Mouse (Mus musculus) CH12.LX (cell line): ENCODE measurements around the gene Cog1. TPM values are rescaled to one million over a fixed set of nuclear protein-coding genes. Genes with fewer than 3 reads are reported as not detected.
A peak's percentile ranks its signal among the peaks of the same experiment; 100 is the strongest.

Experiments used
- DNase-seq: peaks from one replicate; pipeline ENCODE4 v3.0.0-alpha.2; 2013; ENCODE audit errors: extremely low read depth
- H3K27ac ChIP-seq: 2 replicates; pipeline ENCODE4 v1.5.1; 2012; ENCODE audit warnings: low read depth, mild to moderate bottlenecking, control low read depth, moderate library complexity; ENCODE audit not compliant: insufficient read depth
- H3K27me3 ChIP-seq: replicated peaks from 2 replicates; pipeline ENCODE3; 2012; ENCODE audit warnings: inconsistent platforms
- H3K36me3 ChIP-seq, 2 experiments: replicated peaks in 1 of 2; 2 replicates each; pipeline versions ENCODE3 to v1.6.1; 2012; ENCODE audit warnings: inconsistent platforms in 1 of 2, low read length in 1 of 2, mild to moderate bottlenecking in 1 of 2, mixed read lengths in 1 of 2, moderate library complexity in 1 of 2; ENCODE audit not compliant: control insufficient read depth in 1 of 2, insufficient read depth in 1 of 2
- H3K4me1 ChIP-seq, 2 experiments: 2 replicates each; pipeline ENCODE4 v1.6.1; 2012; ENCODE audit warnings: inconsistent platforms in 1 of 2, moderate library complexity in 1 of 2; ENCODE audit not compliant: insufficient read depth in 2 of 2, control insufficient read depth in 1 of 2
- H3K4me2 ChIP-seq: 2 replicates; pipeline ENCODE4 v1.6.1; 2012; ENCODE audit warnings: low read depth, mild to moderate bottlenecking, control low read depth; ENCODE audit not compliant: poor library complexity, insufficient read depth, severe bottlenecking
- H3K4me3 ChIP-seq, 3 experiments: fragments of 150-350 bp in 1 of 3; sonication (generic) in 1 of 3; replicated peaks in 1 of 3; 2 replicates each; pipeline versions ENCODE3 to v1.5.1; 2011 to 2012; ENCODE audit warnings: low read depth in 2 of 3, low read length in 2 of 3, mild to moderate bottlenecking in 2 of 3, moderate library complexity in 2 of 3, control low read depth in 1 of 3, improper control_type of control experiment in 1 of 3, inconsistent platforms in 1 of 3, mixed read lengths in 1 of 3; ENCODE audit not compliant: poor library complexity in 1 of 3
- H3K79me2 ChIP-seq: replicated peaks from 2 replicates; pipeline ENCODE4 v1.6.1; 2012; ENCODE audit warnings: mild to moderate bottlenecking, moderate library complexity; ENCODE audit not compliant: control insufficient read depth, poor library complexity, insufficient read depth, severe bottlenecking; ENCODE audit errors: extremely low read depth
- H3K9ac ChIP-seq: 2 replicates; pipeline ENCODE4 v1.6.1; 2012; ENCODE audit warnings: low read depth, mild to moderate bottlenecking, control low read depth, moderate library complexity; ENCODE audit not compliant: insufficient read depth
- H3K9me3 ChIP-seq: replicated peaks from 2 replicates; pipeline ENCODE3; 2012; ENCODE audit warnings: low read length, inconsistent platforms, mixed read lengths
- BHLHE40 ChIP-seq: IDR thresholded peaks from 2 replicates; pipeline ENCODE4 v1.6.1; 2011; ENCODE audit warnings: mild to moderate bottlenecking, low read depth, low read length, improper control_type of control experiment
- CHD1 ChIP-seq: IDR thresholded peaks from 2 replicates; pipeline ENCODE4 v1.6.1; 2012; ENCODE audit warnings: low read depth, low read length, improper control_type of control experiment, inconsistent platforms
- CHD2 ChIP-seq: IDR thresholded peaks from 2 replicates; pipeline ENCODE4 v1.6.1; 2011; ENCODE audit warnings: low read length, improper control_type of control experiment
- E2F4 ChIP-seq: IDR thresholded peaks from 2 replicates; pipeline ENCODE4 v1.6.1; 2011; ENCODE audit warnings: low read depth, low read length, improper control_type of control experiment; ENCODE audit not compliant: insufficient replicate concordance
- ELF1 ChIP-seq: IDR thresholded peaks from 2 replicates; pipeline ENCODE4 v1.6.1; 2014; ENCODE audit warnings: low read depth, mild to moderate bottlenecking, inconsistent platforms, low read length, improper control_type of control experiment
- EP300 ChIP-seq: IDR thresholded peaks from 2 replicates; pipeline ENCODE4 v1.6.1; 2011; ENCODE audit warnings: low read length, improper control_type of control experiment
- IRF4 ChIP-seq: IDR thresholded peaks from 2 replicates; pipeline ENCODE4 v1.6.1; 2014; ENCODE audit warnings: low read depth, mild to moderate bottlenecking, inconsistent platforms, low read length, improper control_type of control experiment
- JUN ChIP-seq: IDR thresholded peaks from 2 replicates; pipeline ENCODE4 v1.6.1; 2011; ENCODE audit warnings: low read depth, mild to moderate bottlenecking, low read length, improper control_type of control experiment, moderate library complexity; ENCODE audit not compliant: insufficient read depth
- JUND ChIP-seq: conservative IDR thresholded peaks from 2 replicates; pipeline ENCODE4 v1.6.1; 2011; ENCODE audit warnings: low read depth, low read length, improper control_type of control experiment
- MAFK ChIP-seq: IDR thresholded peaks from 2 replicates; pipeline ENCODE4 v1.6.1; 2011; ENCODE audit warnings: low read length, improper control_type of control experiment; ENCODE audit not compliant: insufficient replicate concordance
- MAX ChIP-seq: IDR thresholded peaks from 2 replicates; pipeline ENCODE4 v1.6.1; 2011; ENCODE audit warnings: low read length, improper control_type of control experiment
- MEF2A ChIP-seq: IDR thresholded peaks from 2 replicates; pipeline ENCODE4 v1.6.1; 2014; ENCODE audit warnings: low read depth, mild to moderate bottlenecking, inconsistent platforms, low read length, improper control_type of control experiment, borderline replicate concordance
- MXI1 ChIP-seq: IDR thresholded peaks from 2 replicates; pipeline ENCODE4 v1.6.1; 2011; ENCODE audit warnings: mild to moderate bottlenecking, low read depth, low read length, improper control_type of control experiment
- MYC ChIP-seq: IDR thresholded peaks from 2 replicates; pipeline ENCODE4 v1.6.1; 2011; ENCODE audit warnings: low read depth, mild to moderate bottlenecking, improper control_type of control experiment, low read length
- NELFE ChIP-seq: IDR thresholded peaks from 2 replicates; pipeline ENCODE4 v1.6.1; 2011; ENCODE audit warnings: low read depth, low read length, improper control_type of control experiment
- RCOR1 ChIP-seq: conservative IDR thresholded peaks from 2 replicates; pipeline ENCODE4 v1.6.1; 2012; ENCODE audit warnings: low read depth, mild to moderate bottlenecking, inconsistent platforms, low read length, improper control_type of control experiment
- SIN3A ChIP-seq: IDR thresholded peaks from 2 replicates; pipeline ENCODE4 v1.6.1; 2012; ENCODE audit warnings: low read length, improper control_type of control experiment, inconsistent platforms
- TCF12 ChIP-seq: IDR thresholded peaks from 2 replicates; pipeline ENCODE4 v1.6.1; 2014; ENCODE audit warnings: low read depth, mild to moderate bottlenecking, inconsistent platforms, low read length, improper control_type of control experiment
- UBTF ChIP-seq: IDR thresholded peaks from 2 replicates; pipeline ENCODE4 v1.6.1; 2012; ENCODE audit warnings: low read depth, mild to moderate bottlenecking, inconsistent platforms, low read length, improper control_type of control experiment, moderate library complexity
- USF1 ChIP-seq: IDR thresholded peaks from 2 replicates; pipeline ENCODE4 v1.6.1; 2014; ENCODE audit warnings: low read depth, mild to moderate bottlenecking, inconsistent platforms, low read length, improper control_type of control experiment
- USF2 ChIP-seq: conservative IDR thresholded peaks from 2 replicates; pipeline ENCODE4 v1.6.1; 2011; ENCODE audit warnings: low read depth, low read length, improper control_type of control experiment
- dilution Hi-C: fragments of 300-500 bp; cut with MboI; formaldehyde crosslinking; loops from 2 replicates; pipeline ENCODE4 v1.14.3; 2020; ENCODE audit warnings: low sequenced_read_pairs; ENCODE audit not compliant: extremely low pct_unique_long_range_greater_than_20kb, extremely low pct_ligation_motif_present
- in situ Hi-C: fragments of 300-500 bp; cut with MboI; formaldehyde crosslinking; loops from 3 replicates; pipeline ENCODE4 v1.14.3; 2019; ENCODE audit warnings: low sequenced_read_pairs, low pct_ligation_motif_present, low pct_unique_long_range_greater_than_20kb, mixed read lengths
- polyA plus RNA-seq: library from polyadenylated mRNA; unstranded; fragments of >175 nt; gene quantifications from 2 replicates; pipeline ENCODE4 v1.2.1, GENCODE M21; 2012; ENCODE audit warnings: low read depth; ENCODE audit not compliant: insufficient read length
- total RNA-seq, 2 experiments: library from RNA; depleted of rRNA; stranded (reverse); fragments of 300-350 nt in 1 of 2; fragments of >200 nt in 1 of 2; gene quantifications; 2 replicates each; pipeline ENCODE4 v1.2.3; 2012 to 2014

Cog1 gene
- total and polyA plus RNA-seq, 3 experiments, result 15.8 to 38.6 (median 28.2) TPM

- H3K79me2 ChIP-seq, result peaks cover 67% of the 10 kb centered on the region
- no peak overlapping the region for H3K4me2 ChIP-seq
- in situ Hi-C loops, result no loop called here
- peaks cover 12 to 30% of the 10 kb centered on the region in 2 experiments for H3K4me1 ChIP-seq
- no peaks in the 10 kb centered on the region for H3K27me3 ChIP-seq
- no peak overlapping the region for H3K9ac ChIP-seq
- dilution Hi-C loops, result no loop called here
- no peaks in the 10 kb centered on the region for H3K9me3 ChIP-seq
- H3K27ac ChIP-seq, result no peak overlapping the region
- no peak for DNase-seq
- TF ChIP-seq E2F4, result no peak
- peaks cover 40 to 85% of the 10 kb centered on the region in 2 experiments for H3K36me3 ChIP-seq
- no peak overlapping the region for H3K4me3 ChIP-seq
Measured at GRCm38 (mm10) chr11:113674595-113674994, 25.6 kb downstream of the Cog1 start.

GRCm38 (mm10) chr11:113676847-113677246 is 27.9 kb downstream of the Cog1 start:
- no peaks in the 10 kb centered on the region for H3K27me3 ChIP-seq
- dilution Hi-C loops, result no loop called here
- H3K9me3 ChIP-seq, result no peaks in the 10 kb centered on the region
- H3K79me2 ChIP-seq, result peaks cover 86% of the 10 kb centered on the region
- peaks cover 16 to 53% of the 10 kb centered on the region in 2 experiments for H3K4me1 ChIP-seq
- H3K4me2 ChIP-seq, result no peak overlapping the region
- TF ChIP-seq TCF12, result 0 out of 2 replicates have a peak, but pooled peaks have one; percentile 31
- TF ChIP-seq RCOR1, result 0 out of 2 replicates have a peak, but pooled peaks have one; percentile 43
- no peak for TF ChIP-seq UBTF
- TF ChIP-seq USF2, result no peak
- peak; percentile 91 for TF ChIP-seq IRF4
- 0 out of 2 replicates have a peak, but pooled peaks have one; percentile 17 for TF ChIP-seq NELFE
- 0 out of 2 replicates have a peak, but pooled peaks have one; percentile 38 for TF ChIP-seq CHD2
- TF ChIP-seq EP300, result peak; percentile 82
- TF ChIP-seq JUN, result peak; percentile 44
- no peak for TF ChIP-seq MAFK
- TF ChIP-seq USF1, result no peak
- TF ChIP-seq BHLHE40, result peak; percentile 49
- 0 out of 2 replicates have a peak, but pooled peaks have one; percentile 41 for TF ChIP-seq MXI1
- peak; percentile 68; the same call in 1 of the 2 replicates for TF ChIP-seq JUND
- peak; percentile 45; the same call in 1 of the 2 replicates for TF ChIP-seq MEF2A
- TF ChIP-seq MAX, result 0 out of 2 replicates have a peak, but pooled peaks have one; percentile 23
- TF ChIP-seq CHD1, result peak; percentile 51; the same call in 1 of the 2 replicates
- peak; percentile 54; the same call in 1 of the 2 replicates for TF ChIP-seq MYC
- peak; percentile 75 for TF ChIP-seq SIN3A
- TF ChIP-seq ELF1, result no peak
- TF ChIP-seq, all 38 proteins: peak for 15
- Histone ChIP-seq H3K4me3 (no peak overlapping the region), H3K9ac (no peak overlapping the region), H3K36me3 (peaks cover 26 to 79% of the 10 kb centered on the region in 2 experiments), H3K27ac (peak overlapping the region; percentile 13; the same call in 1 of the 2 replicates)
- in situ Hi-C loops, result no loop called here
- peak; percentile 60 for DNase-seq
